Mouse (Mus musculus) macrophage (primary cell): ENCODE measurements around the gene Tdrd7. TPM values are rescaled to one million over a fixed set of nuclear protein-coding genes. Genes with fewer than 3 reads are reported as not detected.
A peak's percentile ranks its signal among the peaks of the same experiment; 100 is the strongest.

ENCODE experiments used
- H3K27ac ChIP-seq: fragments of 350-480 bp; formaldehyde crosslinking; 2 replicates; pipeline ENCODE4 v1.9.0; 2021
- H3K36me3 ChIP-seq: fragments of 350-480 bp; formaldehyde crosslinking; 2 replicates; pipeline ENCODE4 v1.9.0; 2021; ENCODE audit errors: inconsistent target
- H3K4me3 ChIP-seq: fragments of 350-480 bp; formaldehyde crosslinking; 2 replicates; pipeline ENCODE4 v1.9.0; 2021; ENCODE audit errors: inconsistent target
- H3K79me2 ChIP-seq: fragments of 350-480 bp; formaldehyde crosslinking; 2 replicates; pipeline ENCODE4 v1.9.0; 2021; ENCODE audit errors: inconsistent target
- WGBS: methylation state at CpG from one replicate; pipeline ENCODE4 v1.1.7; 2026; ENCODE audit warnings: inconsistent platforms; ENCODE audit not compliant: missing documents; 5-methylcytosine and 5-hydroxymethylcytosine counted together
- polyA plus RNA-seq: library from polyadenylated mRNA; stranded (reverse); fragments of 250-400 nt; gene quantifications from 3 replicates; pipeline ENCODE4 v1.2.4, GENCODE M21; 2018; ENCODE audit warnings: inconsistent platforms
- total RNA-seq, 78 experiments: library from RNA; depleted of rRNA; stranded (reverse); fragments of 250-400 nt; gene quantifications; 1 replicate in 9 of 78; 2 replicates in 24 of 78; 3 replicates in 43 of 78; 4 replicates in 2 of 78; pipeline ENCODE4 v1.2.4; 2018; ENCODE audit warnings: inconsistent platforms in 56 of 78

Gene Tdrd7
- 100 to 1,000 TPM in 15 of 26 experiments, 10 to 100 TPM in 11; 59.1 to 232 (median 115) TPM for total RNA-seq (2018; cell fraction: chromatin; rRNA removed)
- 100 to 1,000 TPM in 3 of 26 experiments, 10 to 100 TPM in 23; 46.9 to 125 (median 68.8) TPM for total RNA-seq (2018; cell fraction: cytosol; rRNA removed)
- total RNA-seq (2018; cell fraction: nucleus; rRNA removed), result 100 to 1,000 TPM in 13 of 26 experiments, 10 to 100 TPM in 13; 57.1 to 203 (median 104) TPM
- polyA plus RNA-seq, result 30.7 to 69.3 TPM (median 53.8 TPM) in 3 replicates

DNA sequence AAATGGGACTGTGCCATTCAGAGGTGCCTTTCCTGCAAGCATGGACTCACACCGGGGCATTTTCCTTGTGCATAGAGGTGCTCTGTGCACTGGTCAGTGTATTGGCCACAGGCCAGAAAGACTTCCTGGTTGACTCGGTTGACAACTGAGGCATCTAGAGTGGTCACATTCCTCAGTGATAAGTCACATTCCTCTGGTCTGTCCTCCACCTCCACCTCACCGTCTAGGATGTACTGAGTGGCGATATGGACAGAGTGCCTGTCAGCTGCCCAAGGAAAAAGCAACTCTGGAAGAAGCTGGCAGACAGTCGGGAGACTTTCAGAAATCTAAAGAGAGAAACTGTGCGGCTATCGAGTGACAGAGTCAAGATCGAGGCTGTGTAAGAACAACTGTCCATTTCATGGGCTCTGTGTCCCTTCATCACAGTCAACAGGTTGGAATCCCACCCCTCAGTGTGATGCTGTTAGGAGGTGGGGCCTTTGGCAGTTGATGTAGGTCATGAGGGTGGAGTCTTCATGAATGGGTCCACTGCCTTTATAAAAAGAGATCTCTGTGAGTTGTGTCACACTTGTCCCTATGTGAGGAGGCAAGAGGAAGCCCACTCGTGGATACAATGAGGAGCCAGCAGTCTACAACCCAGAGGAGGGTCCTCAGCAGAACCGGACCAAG, at the start of gene Tdrd7:
Gene Tdrd7, plus strand, starts transcription at position 564 of the 669 bp plus-strand sequence.
- WGBS, result 82% methylated on average over 10 of the region's 10 CpGs
- H3K27ac ChIP-seq, result no peak within 1 kb of the TSS
- no peaks in the 10 kb centered on the region for H3K79me2 ChIP-seq
- no peaks in the 10 kb centered on the region for H3K36me3 ChIP-seq
- no peak within 1 kb of the TSS for H3K4me3 ChIP-seq

DNA sequence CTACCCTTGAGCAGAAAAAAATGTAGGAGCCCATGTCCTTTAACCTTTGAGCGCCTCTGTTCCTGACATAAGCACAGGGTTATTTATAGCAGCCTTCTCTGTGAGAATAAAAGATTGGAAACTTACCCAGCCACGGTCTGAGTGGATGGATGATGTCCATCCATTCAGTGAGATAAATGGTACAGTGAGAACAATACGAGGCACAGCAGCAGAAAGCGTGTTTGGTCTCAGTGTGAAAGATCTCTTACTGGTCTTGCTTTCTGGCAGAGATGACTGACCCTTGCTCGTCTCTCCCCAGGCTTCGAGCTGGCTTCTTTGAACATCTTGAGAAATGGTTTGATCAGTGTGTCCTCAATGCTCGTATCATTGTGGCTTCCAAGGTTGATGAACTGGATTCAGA, 48.0 kb upstream of the Tdrd7 start:
- Histone ChIP-seq H3K27ac (no peak overlapping the region), H3K79me2 (no peaks in the 10 kb centered on the region)
- WGBS, result 90% methylated on average over 7 of the region's 7 CpGs

DNA sequence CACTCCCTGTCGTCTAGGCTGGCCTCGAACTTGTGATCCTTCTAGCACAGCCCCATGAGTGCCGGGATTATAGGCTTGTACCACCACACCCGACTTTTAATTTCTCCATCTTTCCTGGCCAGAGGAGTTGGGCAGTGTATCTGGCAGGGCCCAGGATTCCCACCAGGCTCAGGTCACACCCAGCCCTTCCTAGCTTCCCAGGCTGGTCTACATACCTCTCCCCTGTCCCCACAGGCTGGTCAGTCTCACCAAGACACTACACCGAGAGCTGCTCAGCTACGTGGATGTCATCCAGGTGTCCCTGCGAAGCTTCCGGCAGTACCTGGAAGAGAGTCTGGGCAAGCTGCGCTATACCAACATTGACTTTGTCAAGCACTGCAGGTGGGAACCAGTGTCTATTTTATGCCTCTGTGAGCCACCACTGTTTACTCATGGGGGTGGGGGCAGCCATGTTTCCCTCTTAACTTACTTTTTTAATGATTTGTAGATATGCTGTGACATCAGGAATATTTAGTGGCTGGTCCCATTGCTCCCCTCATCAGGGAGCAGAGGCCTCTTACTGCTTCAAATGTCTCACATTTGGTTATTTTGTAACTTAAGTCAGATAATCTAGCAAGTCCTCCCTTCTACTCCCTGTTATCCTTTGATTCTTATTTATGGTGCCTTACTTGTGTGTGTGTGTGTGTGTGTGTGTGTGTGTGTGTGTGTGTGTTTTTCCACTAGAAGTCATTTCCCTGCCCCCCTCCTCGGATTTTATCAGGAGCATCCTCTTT, 43.3 kb upstream of the Tdrd7 start:
- no peaks in the 10 kb centered on the region for H3K36me3 ChIP-seq
- no peaks in the 10 kb centered on the region for H3K79me2 ChIP-seq
- no peak overlapping the region for H3K4me3 ChIP-seq
- WGBS, result 94% methylated on average over 10 of the region's 10 CpGs
- H3K27ac ChIP-seq, result no peak overlapping the region

More for the DNA sequence above, 48.0 kb upstream of the Tdrd7 start:
- Histone ChIP-seq H3K4me3 (no peak overlapping the region), H3K36me3 (no peaks in the 10 kb centered on the region)

DNA sequence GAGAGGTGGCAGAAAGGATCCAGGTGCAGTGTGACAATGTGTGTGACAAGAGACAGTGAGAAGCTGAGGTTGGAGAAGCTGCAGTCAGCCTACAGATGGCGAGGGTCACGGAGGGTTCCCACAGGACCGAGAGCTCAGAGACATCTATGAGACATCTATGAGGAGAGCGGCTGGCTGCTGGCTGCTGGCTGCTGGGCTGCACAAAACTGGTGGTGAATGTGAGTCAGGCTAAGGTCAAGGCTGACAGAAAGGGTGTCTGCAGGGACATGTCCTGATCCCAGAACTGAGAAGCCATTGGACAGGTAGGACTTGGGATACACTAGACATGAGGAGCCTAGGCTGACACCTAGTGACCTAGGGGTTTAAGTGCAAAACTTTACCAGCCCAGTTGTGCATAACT, 41.1 kb upstream of the Tdrd7 start:
- no peak overlapping the region for H3K27ac ChIP-seq
- WGBS, result 93% methylated on average over 4 of the region's 4 CpGs
- H3K79me2 ChIP-seq, result no peaks in the 10 kb centered on the region

DNA sequence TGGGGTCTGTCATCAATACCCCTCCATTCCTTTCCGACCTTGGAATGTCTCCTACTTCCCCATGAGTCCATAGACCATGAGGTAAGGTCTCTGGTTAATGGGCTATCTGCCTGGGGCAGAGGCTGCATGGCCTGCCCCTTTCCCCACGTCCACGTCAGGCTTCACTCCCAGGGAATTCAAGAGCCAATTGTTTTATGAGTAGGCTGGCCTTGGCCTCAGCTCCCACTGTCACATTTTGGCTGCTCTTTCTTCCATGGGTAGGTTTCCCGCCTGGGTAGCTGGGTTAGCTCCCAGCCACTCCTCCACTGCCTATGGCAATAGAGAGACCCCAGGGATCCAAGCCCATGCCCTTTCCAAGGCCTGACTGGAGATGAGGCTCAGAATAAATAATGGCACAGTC, 36.6 kb upstream of the Tdrd7 start:
- WGBS, result 91% methylated on average over 4 of the region's 4 CpGs
- no peak overlapping the region for H3K27ac ChIP-seq
- no peak overlapping the region for H3K4me3 ChIP-seq
- no peaks in the 10 kb centered on the region for H3K36me3 ChIP-seq
- no peaks in the 10 kb centered on the region for H3K79me2 ChIP-seq

More for the DNA sequence above, 41.1 kb upstream of the Tdrd7 start:
- Histone ChIP-seq H3K36me3 (no peaks in the 10 kb centered on the region), H3K4me3 (no peak overlapping the region)

DNA sequence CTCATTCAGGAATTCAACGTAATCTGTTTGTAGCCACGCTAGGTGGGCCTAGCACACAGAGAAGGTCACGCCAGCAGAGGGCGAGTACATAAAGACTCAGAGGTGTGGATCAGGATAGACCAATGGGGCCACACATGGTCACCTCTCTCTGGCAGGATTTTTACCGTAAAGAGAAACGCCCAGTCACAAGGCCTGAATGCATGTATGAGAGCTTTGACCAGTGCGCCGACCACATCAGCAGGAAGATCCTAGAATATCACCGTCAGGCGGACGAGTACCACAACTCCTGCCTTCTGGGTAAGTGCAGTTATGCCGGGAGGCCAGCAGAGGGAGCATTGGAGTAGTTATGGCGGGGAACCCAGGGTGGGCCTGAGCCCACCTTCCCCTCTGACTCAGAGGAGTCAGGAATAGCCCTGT, 23.5 kb upstream of the Tdrd7 start:
- H3K27ac ChIP-seq, result no peak overlapping the region
- H3K79me2 ChIP-seq, result no peaks in the 10 kb centered on the region
- WGBS, result 21% methylated on average over 13 of the region's 13 CpGs
- H3K36me3 ChIP-seq, result no peaks in the 10 kb centered on the region
- H3K4me3 ChIP-seq, result no peak overlapping the region

DNA sequence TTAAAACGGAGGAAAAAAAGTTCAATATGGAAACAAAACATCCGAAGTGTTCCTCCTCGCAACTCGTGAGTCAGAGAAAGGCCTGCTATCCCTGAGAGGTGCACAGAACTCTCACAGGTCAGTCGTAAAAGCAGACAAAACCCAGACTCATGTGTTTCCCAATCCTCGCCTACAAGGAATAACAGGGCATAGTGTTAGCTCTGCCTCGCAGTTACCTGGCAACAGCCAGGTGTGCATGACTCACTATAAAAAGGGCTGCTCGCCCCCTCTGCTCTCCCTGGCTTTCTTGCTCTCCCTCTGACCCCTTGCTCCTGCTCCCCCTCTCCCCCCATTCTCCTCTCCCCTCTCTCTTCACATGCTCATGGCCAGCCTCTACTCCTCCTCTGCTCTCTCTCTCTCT, 17.4 kb upstream of the Tdrd7 start:
- no peak overlapping the region for H3K27ac ChIP-seq
- 0 out of 2 replicates have a peak, but pooled peaks cover 5% of the 10 kb centered on the region for H3K79me2 ChIP-seq
- WGBS, result 96% methylated on average over 8 of the region's 8 CpGs
- H3K36me3 ChIP-seq, result no peaks in the 10 kb centered on the region
- no peak overlapping the region for H3K4me3 ChIP-seq

DNA sequence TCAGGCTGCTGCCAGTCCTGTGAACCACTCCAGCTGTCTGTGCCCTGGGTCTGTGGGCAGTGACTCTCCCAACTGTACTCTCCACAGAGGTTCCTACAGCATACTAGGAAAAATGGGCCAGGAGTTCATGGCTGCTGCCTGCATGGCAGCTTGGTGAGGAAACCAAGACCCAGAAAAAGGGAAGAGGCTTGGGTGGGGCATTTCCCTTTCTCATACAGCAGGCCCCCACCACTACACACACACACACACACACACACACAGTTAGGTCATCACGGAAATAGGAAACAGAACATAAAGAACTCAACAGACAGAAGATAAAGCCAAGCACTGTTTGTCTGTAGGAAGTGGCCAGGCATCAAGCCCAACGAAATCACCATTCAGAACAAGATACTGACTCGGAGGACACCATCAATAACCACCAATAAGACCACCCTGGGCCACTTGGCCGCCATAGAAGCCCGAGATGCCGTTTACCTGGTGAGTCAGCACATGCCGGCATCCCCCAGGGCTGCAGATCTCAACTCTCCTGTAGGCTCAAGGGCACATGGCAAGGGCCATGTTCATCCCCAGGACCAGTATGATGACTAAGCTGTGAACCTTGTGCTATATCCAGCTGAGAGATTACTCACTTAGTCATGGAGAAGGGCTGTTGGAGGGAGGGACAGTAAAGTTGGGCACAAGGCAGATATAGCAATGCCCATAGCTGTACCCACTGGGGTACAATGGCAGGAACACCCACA, 15.9 kb upstream of the Tdrd7 start:
- peak overlapping the region; percentile 94 for H3K27ac ChIP-seq
- no peaks in the 10 kb centered on the region for H3K36me3 ChIP-seq
- 34% methylated on average over 7 of the region's 7 CpGs for WGBS
- H3K79me2 ChIP-seq, result 0 out of 2 replicates have a peak, but pooled peaks cover 5% of the 10 kb centered on the region
- peak overlapping the region; percentile 28 for H3K4me3 ChIP-seq

DNA sequence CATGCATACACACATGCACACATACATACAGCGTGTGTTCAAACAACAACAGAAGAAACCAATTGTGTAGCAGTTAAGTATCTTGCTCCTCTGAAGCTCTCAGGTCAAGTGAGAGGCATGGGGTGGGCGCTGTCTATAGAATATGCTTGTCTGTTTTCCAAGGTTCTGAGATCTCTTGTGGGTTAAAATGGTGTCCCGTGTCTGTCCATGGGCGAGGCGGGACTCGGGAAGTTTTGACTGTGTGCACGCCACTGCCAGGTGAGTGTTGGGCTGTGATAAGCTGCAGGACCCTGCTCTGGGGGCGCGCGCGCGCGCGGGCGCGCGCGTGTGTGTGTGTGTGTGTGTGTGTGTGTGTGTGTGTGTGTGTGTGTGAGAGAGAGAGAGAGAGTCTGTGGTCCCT, 13.3 kb upstream of the Tdrd7 start:
- H3K36me3 ChIP-seq, result no peaks in the 10 kb centered on the region
- 0 out of 2 replicates have a peak, but pooled peaks cover 5% of the 10 kb centered on the region for H3K79me2 ChIP-seq
- H3K27ac ChIP-seq, result no peak overlapping the region
- 98% methylated on average over 18 of the region's 18 CpGs for WGBS
- H3K4me3 ChIP-seq, result no peak overlapping the region

DNA sequence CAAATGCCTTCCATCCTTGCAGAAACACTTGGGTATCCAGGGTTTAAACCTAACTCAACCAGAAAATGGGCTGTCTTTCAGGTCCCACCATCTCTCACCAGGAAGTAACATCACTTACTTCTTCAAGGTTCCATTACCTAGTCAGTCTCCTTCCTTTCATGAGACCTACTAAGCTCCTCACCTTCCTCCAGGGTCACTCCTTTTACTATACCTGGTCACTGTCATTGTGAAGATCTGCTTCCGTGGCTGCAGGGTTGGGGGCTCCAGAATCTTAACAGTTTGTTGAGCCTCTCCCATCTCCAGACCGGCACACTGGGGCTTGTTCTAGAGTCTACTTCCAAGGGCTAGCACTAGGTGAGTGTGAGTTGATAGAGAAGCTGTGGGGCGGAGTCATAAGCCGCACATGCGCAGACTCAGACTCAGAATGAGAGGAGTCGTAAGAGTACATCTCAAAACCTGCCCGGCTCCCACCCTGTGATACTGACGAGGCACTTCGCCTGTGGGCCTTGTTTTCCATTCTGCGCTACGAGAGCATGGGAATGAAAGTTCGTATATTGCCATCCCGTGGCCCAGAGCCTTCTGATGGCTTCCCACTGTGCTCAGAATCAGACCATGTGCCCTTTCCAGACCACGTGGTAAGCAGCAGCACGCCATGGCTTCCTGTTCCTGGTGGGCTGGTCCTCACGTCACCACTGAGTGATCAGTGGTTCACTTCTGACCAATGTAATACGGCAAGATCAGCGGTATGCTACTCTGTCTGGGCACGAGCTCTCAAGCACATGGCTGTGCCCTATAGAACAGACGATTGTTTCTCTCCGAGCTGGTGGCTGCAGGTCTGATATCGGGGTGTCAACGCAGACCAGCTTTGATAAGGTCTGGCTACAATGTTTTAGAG, 11.9 kb upstream of the Tdrd7 start:
- WGBS, result 92% methylated on average over 23 of the region's 23 CpGs
- Histone ChIP-seq H3K79me2 (0 out of 2 replicates have a peak, but pooled peaks cover 5% of the 10 kb centered on the region), H3K36me3 (no peaks in the 10 kb centered on the region), H3K4me3 (no peak overlapping the region), H3K27ac (no peak overlapping the region)

DNA sequence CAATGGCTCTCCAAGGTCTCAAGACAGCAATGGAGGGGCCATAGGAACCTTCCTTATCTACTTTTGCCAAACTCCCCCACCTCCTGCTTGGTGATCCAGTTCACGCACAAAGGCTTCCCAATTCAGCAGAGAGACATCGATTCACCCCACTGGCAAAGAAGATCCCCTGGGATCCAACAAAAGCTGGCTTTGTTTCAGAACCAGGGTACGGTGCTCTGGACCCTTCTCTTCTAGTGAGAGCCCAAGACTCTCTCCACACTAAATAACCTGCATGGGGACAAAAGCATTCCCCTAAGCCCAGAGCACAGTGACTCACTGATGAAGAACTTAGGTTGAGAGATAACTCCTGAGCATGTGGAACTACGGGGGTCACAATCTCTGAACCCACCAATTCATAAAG, 9.9 kb upstream of the Tdrd7 start:
- Histone ChIP-seq H3K79me2 (0 out of 2 replicates have a peak, but pooled peaks cover 2% of the 10 kb centered on the region), H3K36me3 (no peaks in the 10 kb centered on the region), H3K4me3 (no peak overlapping the region), H3K27ac (no peak overlapping the region)
- 100% methylated on average over 4 of the region's 4 CpGs for WGBS

DNA sequence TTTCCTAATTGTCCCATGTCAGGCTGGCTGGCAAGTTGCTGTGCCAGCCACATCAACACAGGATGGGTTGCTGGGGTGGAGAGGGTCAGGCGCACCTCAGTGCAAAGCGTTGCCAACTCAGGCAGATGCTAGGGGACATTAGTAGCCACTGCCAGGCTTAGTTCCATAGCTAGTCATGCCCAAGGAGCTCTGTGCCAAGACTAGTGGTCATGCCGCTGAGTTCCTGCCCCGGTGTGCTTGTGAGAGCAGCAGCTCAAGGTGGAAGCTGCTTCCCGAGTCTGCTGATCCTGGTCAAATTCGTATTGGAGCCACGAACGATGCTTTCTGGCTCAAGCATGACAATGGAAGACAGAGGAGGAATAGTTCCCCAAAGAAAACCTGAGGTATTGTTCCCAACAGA, 9.0 kb upstream of the Tdrd7 start:
- 97% methylated on average over 8 of the region's 8 CpGs for WGBS
- Histone ChIP-seq H3K79me2 (no peaks in the 10 kb centered on the region), H3K4me3 (no peak overlapping the region), H3K27ac (no peak overlapping the region), H3K36me3 (no peaks in the 10 kb centered on the region)

DNA sequence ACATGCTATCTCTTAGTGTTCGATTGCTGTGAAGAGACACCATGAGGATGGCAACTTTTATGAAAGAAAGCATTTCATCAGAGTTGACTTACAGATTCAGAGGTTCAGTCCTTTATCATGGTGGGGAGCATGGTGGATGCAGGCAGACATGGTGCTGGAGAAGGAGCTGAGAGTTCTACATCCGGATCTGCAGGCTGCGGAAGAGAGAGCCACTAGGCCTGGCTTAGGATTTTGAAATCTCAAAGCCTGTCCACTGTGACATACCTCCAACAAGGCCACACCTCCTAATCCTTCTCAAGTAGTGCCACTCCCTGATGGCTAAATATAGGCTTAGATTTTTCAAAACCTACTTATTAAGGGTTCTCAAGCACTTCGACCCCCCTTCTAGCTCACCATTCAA, 8.4 kb upstream of the Tdrd7 start:
- no peak overlapping the region for H3K4me3 ChIP-seq
- H3K36me3 ChIP-seq, result no peaks in the 10 kb centered on the region
- no peaks in the 10 kb centered on the region for H3K79me2 ChIP-seq
- 98% methylated on average over 4 of the region's 4 CpGs for WGBS
- H3K27ac ChIP-seq, result no peak overlapping the region
